Mouse (Mus musculus) liver, embryonic 11.5 days (tissue): ENCODE measurements around the gene D7Ertd443e. TPM values are rescaled to one million over a fixed set of nuclear protein-coding genes. Genes with fewer than 3 reads are reported as not detected.

Experiments
- ATAC-seq: fragments of 200-750 bp; cut with Nextera tagmentation; replicated peaks from 2 replicates; pipeline ENCODE4 v1.8.0; 2017; ENCODE audit warnings: moderate number of reproducible peaks, mild to moderate bottlenecking, moderate TSS enrichment, moderate library complexity; ENCODE audit not compliant: low FRiP score
- DNase-seq: peaks from one replicate; pipeline ENCODE4 v3.0.0-alpha.2; 2017; ENCODE audit warnings: low spot score
- H3K27ac ChIP-seq: fragments of 300-500 bp; sonication (generic); 2 replicates; pipeline ENCODE4 v1.5.1; 2014; ENCODE audit warnings: mild to moderate bottlenecking, low read depth, low read length, control low read depth
- H3K27me3 ChIP-seq: fragments of 300-500 bp; sonication (generic); replicated peaks from 2 replicates; pipeline ENCODE4 v1.6.1; 2014; ENCODE audit warnings: low read length, mixed read lengths; ENCODE audit not compliant: control insufficient read depth, insufficient read depth
- H3K36me3 ChIP-seq: fragments of 300-500 bp; sonication (generic); 2 replicates; pipeline ENCODE4 v1.6.1; 2014; ENCODE audit warnings: mild to moderate bottlenecking, low read length, moderate library complexity, mixed read lengths; ENCODE audit not compliant: control insufficient read depth, insufficient read depth
- H3K4me1 ChIP-seq: fragments of 300-500 bp; sonication (generic); replicated peaks from 2 replicates; pipeline ENCODE4 v1.6.1; 2014; ENCODE audit warnings: low read length, mixed read lengths; ENCODE audit not compliant: control insufficient read depth, insufficient read depth
- H3K4me2 ChIP-seq: fragments of 300-500 bp; sonication (generic); 2 replicates; pipeline ENCODE4 v1.6.1; 2014; ENCODE audit warnings: mild to moderate bottlenecking, control low read depth, moderate library complexity
- H3K4me3 ChIP-seq: fragments of 300-500 bp; sonication (generic); 2 replicates; pipeline ENCODE4 v1.5.1; 2014; ENCODE audit warnings: low read depth, low read length, control low read depth
- H3K9ac ChIP-seq: fragments of 300-500 bp; sonication (generic); 2 replicates; pipeline ENCODE4 v1.6.1; 2014; ENCODE audit warnings: low read depth, low read length, control low read depth
- H3K9me3 ChIP-seq: fragments of 300-500 bp; sonication (generic); 2 replicates; pipeline ENCODE4 v1.6.1; 2016; ENCODE audit warnings: low read length, inconsistent platforms, mixed read lengths; ENCODE audit not compliant: control insufficient read depth
- WGBS: fragments of 180-500 bp; shearing (Covaris S2); extraction: QIAGEN DNeasy Blood & Tissue Kit; methylation state at CpG from one replicate; pipeline ENCODE4 v1.1.7; 2014; 5-methylcytosine and 5-hydroxymethylcytosine counted together
- polyA plus RNA-seq: library from polyadenylated mRNA; unstranded; fragments of >200 nt; fragmentation: Nextera tagmentation; extraction: Ambion mirVana; gene quantifications from 2 replicates; pipeline ENCODE4 v1.2.1, GENCODE M21; 2014

The D7Ertd443e gene
- polyA plus RNA-seq, 1 experiment from 2014 or later, result not detected

- no peaks in the 10 kb centered on the region for H3K27me3 ChIP-seq
- no peak for DNase-seq
- H3K4me2 ChIP-seq, result no peak overlapping the region
- no peaks in the 10 kb centered on the region for H3K9me3 ChIP-seq
- ATAC-seq, result no peak
- no peaks in the 10 kb centered on the region for H3K4me1 ChIP-seq
- WGBS, result 48% methylated on average over 4 of the region's 4 CpGs
- no peak overlapping the region for H3K27ac ChIP-seq
- no peak overlapping the region for H3K4me3 ChIP-seq
- no peak overlapping the region for H3K9ac ChIP-seq
- no peaks in the 10 kb centered on the region for H3K36me3 ChIP-seq
Observed at GRCm38 (mm10) chr7:134381407-134381861, 4.0 kb downstream of the D7Ertd443e start.

GRCm38 (mm10) chr7:134378273-134378672 lies 7.2 kb downstream of the D7Ertd443e start:
- no peak overlapping the region for H3K4me3 ChIP-seq
- no peaks in the 10 kb centered on the region for H3K27me3 ChIP-seq
- no peak for ATAC-seq
- no peaks in the 10 kb centered on the region for H3K36me3 ChIP-seq
- WGBS, result 38% methylated on average over 4 of the region's 4 CpGs
- H3K9me3 ChIP-seq, result no peaks in the 10 kb centered on the region
- no peak for DNase-seq
- no peak overlapping the region for H3K9ac ChIP-seq
- no peak overlapping the region for H3K4me2 ChIP-seq
- no peak overlapping the region for H3K27ac ChIP-seq
- H3K4me1 ChIP-seq, result no peaks in the 10 kb centered on the region

GRCm38 (mm10) chr7:134376786-134377185 lies 8.7 kb downstream of the D7Ertd443e start:
- DNase-seq, result no peak
- Histone ChIP-seq H3K9ac (no peak overlapping the region), H3K36me3 (no peaks in the 10 kb centered on the region), H3K27ac (no peak overlapping the region), H3K27me3 (no peaks in the 10 kb centered on the region), H3K4me2 (no peak overlapping the region), H3K9me3 (no peaks in the 10 kb centered on the region), H3K4me1 (no peaks in the 10 kb centered on the region), H3K4me3 (no peak overlapping the region)
- no peak for ATAC-seq
- 66% methylated on average over 7 of the region's 7 CpGs for WGBS

- no peak for DNase-seq
- Histone ChIP-seq H3K27me3 (no peaks in the 10 kb centered on the region), H3K36me3 (no peaks in the 10 kb centered on the region), H3K4me2 (no peak overlapping the region), H3K27ac (no peak overlapping the region), H3K4me3 (no peak overlapping the region), H3K9ac (no peak overlapping the region), H3K4me1 (no peaks in the 10 kb centered on the region), H3K9me3 (no peaks in the 10 kb centered on the region)
- no peak for ATAC-seq
- 51% methylated on average over 5 of the region's 5 CpGs for WGBS
Observed at GRCm38 (mm10) chr7:134372276-134372675, 13.2 kb downstream of the D7Ertd443e start.

- DNase-seq, result no peak
- no peak overlapping the region for H3K27ac ChIP-seq
- ATAC-seq, result no peak
- H3K4me1 ChIP-seq, result no peaks in the 10 kb centered on the region
- H3K9ac ChIP-seq, result no peak overlapping the region
- no peak overlapping the region for H3K4me2 ChIP-seq
- H3K27me3 ChIP-seq, result no peaks in the 10 kb centered on the region
- no peaks in the 10 kb centered on the region for H3K36me3 ChIP-seq
- no peaks in the 10 kb centered on the region for H3K9me3 ChIP-seq
- H3K4me3 ChIP-seq, result no peak overlapping the region
- 86% methylated on average over 4 of the region's 4 CpGs for WGBS
Observed at GRCm38 (mm10) chr7:134369241-134369640, 16.2 kb downstream of the D7Ertd443e start.

GRCm38 (mm10) chr7:134362257-134362870 lies 23.1 kb downstream of the D7Ertd443e start:
- no peaks in the 10 kb centered on the region for H3K36me3 ChIP-seq
- H3K9ac ChIP-seq, result no peak overlapping the region
- H3K27ac ChIP-seq, result no peak overlapping the region
- no peaks in the 10 kb centered on the region for H3K4me1 ChIP-seq
- H3K9me3 ChIP-seq, result no peaks in the 10 kb centered on the region
- H3K27me3 ChIP-seq, result no peaks in the 10 kb centered on the region
- no peak overlapping the region for H3K4me3 ChIP-seq
- 74% methylated on average over 7 of the region's 7 CpGs for WGBS
- no peak for ATAC-seq
- no peak for DNase-seq
- no peak overlapping the region for H3K4me2 ChIP-seq

GRCm38 (mm10) chr7:134348825-134349224 lies 36.6 kb downstream of the D7Ertd443e start:
- H3K4me1 ChIP-seq, result no peaks in the 10 kb centered on the region
- peak; percentile 35 for DNase-seq
- no peak overlapping the region for H3K4me3 ChIP-seq
- H3K9me3 ChIP-seq, result no peaks in the 10 kb centered on the region
- H3K9ac ChIP-seq, result no peak overlapping the region
- no peaks in the 10 kb centered on the region for H3K36me3 ChIP-seq
- no peaks in the 10 kb centered on the region for H3K27me3 ChIP-seq
- no peak overlapping the region for H3K4me2 ChIP-seq
- ATAC-seq, result no peak
- WGBS, result 34% methylated on average over 6 of the region's 6 CpGs
- no peak overlapping the region for H3K27ac ChIP-seq

GRCm38 (mm10) chr7:134342202-134342601 lies 43.3 kb downstream of the D7Ertd443e start:
- Histone ChIP-seq H3K4me1 (no peaks in the 10 kb centered on the region), H3K4me3 (no peak overlapping the region), H3K36me3 (no peaks in the 10 kb centered on the region), H3K27ac (no peak overlapping the region), H3K27me3 (no peaks in the 10 kb centered on the region), H3K4me2 (no peak overlapping the region), H3K9me3 (no peaks in the 10 kb centered on the region), H3K9ac (no peak overlapping the region)
- 69% methylated on average over 2 of the region's 2 CpGs for WGBS
- DNase-seq (no peak), ATAC-seq (no peak)

GRCm38 (mm10) chr7:134335951-134336350 lies 49.5 kb downstream of the D7Ertd443e start:
- DNase-seq (no peak), ATAC-seq (no peak)
- H3K36me3 ChIP-seq, result no peaks in the 10 kb centered on the region
- no peaks in the 10 kb centered on the region for H3K4me1 ChIP-seq
- no peak overlapping the region for H3K9ac ChIP-seq
- no peaks in the 10 kb centered on the region for H3K27me3 ChIP-seq
- no peaks in the 10 kb centered on the region for H3K9me3 ChIP-seq
- H3K27ac ChIP-seq, result no peak overlapping the region
- no peak overlapping the region for H3K4me2 ChIP-seq
- 82% methylated on average over 3 of the region's 3 CpGs for WGBS
- no peak overlapping the region for H3K4me3 ChIP-seq
